Mouse (Mus musculus) embryonic facial prominence, embryonic 12.5 days (tissue): ENCODE results near the gene Ldlrad3. TPM values are rescaled to one million over a fixed set of nuclear protein-coding genes. Genes with fewer than 3 reads are reported as not detected.

Source experiments
- ATAC-seq: fragments of 200-750 bp; cut with Nextera tagmentation; 2 replicates; pipeline ENCODE4 v1.8.0; 2017; ENCODE audit not compliant: insufficient number of reproducible peaks, insufficient read depth, low FRiP score, low TSS enrichment
- H3K27ac ChIP-seq: fragments of 300-500 bp; sonication (generic); 2 replicates; pipeline ENCODE4 v1.5.1; 2016; ENCODE audit warnings: mild to moderate bottlenecking
- H3K27me3 ChIP-seq: fragments of 300-500 bp; sonication (generic); 2 replicates; pipeline ENCODE4 v1.6.1; 2016; ENCODE audit warnings: mild to moderate bottlenecking, moderate library complexity
- H3K36me3 ChIP-seq: fragments of 300-500 bp; sonication (generic); 2 replicates; pipeline ENCODE4 v1.6.1; 2016; ENCODE audit warnings: mild to moderate bottlenecking
- H3K4me1 ChIP-seq: fragments of 300-500 bp; sonication (generic); 2 replicates; pipeline ENCODE4 v1.6.1; 2016
- H3K4me2 ChIP-seq: fragments of 300-500 bp; sonication (generic); replicated peaks from 2 replicates; pipeline ENCODE4 v1.6.1; 2016; ENCODE audit warnings: mild to moderate bottlenecking, moderate library complexity
- H3K4me3 ChIP-seq: fragments of 300-500 bp; sonication (generic); 2 replicates; pipeline ENCODE4 v1.5.1; 2016; ENCODE audit warnings: mild to moderate bottlenecking
- H3K9ac ChIP-seq: fragments of 300-500 bp; sonication (generic); 2 replicates; pipeline ENCODE4 v1.6.1; 2016; ENCODE audit warnings: mild to moderate bottlenecking, moderate library complexity
- H3K9me3 ChIP-seq: fragments of 300-500 bp; sonication (generic); 2 replicates; pipeline ENCODE4 v1.6.1; 2016; ENCODE audit warnings: mild to moderate bottlenecking, moderate library complexity
- WGBS: fragments of 180-500 bp; shearing (Covaris S2); methylation state at CpG from one replicate; pipeline ENCODE4 v1.1.7; 2016; 5-methylcytosine and 5-hydroxymethylcytosine counted together
- polyA plus RNA-seq: library from polyadenylated mRNA; unstranded; fragments of >200 nt; fragmentation: Nextera tagmentation; extraction: Ambion mirVana; gene quantifications from 2 replicates; pipeline ENCODE4 v1.2.1, GENCODE M21; 2016

Ldlrad3 gene
- polyA plus RNA-seq, 1 experiment from 2014 or later = 55.7 TPM

DNA sequence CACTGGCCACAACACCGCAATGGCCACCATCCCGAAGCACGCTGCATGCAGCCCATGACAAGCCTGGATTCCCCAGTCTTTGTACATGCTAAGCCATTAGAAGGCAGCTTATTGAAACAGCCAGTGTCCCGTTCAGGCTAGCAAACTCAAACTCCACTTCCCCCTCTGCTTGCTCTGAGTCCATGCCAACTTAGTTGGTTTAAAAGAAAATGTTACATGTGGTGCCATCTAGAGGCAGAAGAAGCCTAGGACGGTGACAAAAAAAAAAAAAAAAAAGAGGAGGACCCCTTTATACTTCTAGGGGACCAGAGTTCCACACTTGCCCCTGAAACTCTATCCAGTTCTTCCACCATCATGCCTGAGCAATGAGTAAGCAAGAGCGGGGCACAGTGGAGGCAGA is 78.9 kb downstream of the Ldlrad3 start:
- Histone ChIP-seq H3K9me3 (no peaks in the 10 kb centered on the region), H3K4me1 (0 out of 2 replicates have a peak, but pooled peaks cover 10% of the 10 kb centered on the region), H3K9ac (no peak overlapping the region), H3K27ac (no peak overlapping the region), H3K36me3 (peaks cover 11% of the 10 kb centered on the region), H3K4me2 (no peak overlapping the region), H3K27me3 (no peaks in the 10 kb centered on the region), H3K4me3 (no peak overlapping the region)
- 68% methylated on average over 6 of the region's 6 CpGs for WGBS
- no peak for ATAC-seq

DNA sequence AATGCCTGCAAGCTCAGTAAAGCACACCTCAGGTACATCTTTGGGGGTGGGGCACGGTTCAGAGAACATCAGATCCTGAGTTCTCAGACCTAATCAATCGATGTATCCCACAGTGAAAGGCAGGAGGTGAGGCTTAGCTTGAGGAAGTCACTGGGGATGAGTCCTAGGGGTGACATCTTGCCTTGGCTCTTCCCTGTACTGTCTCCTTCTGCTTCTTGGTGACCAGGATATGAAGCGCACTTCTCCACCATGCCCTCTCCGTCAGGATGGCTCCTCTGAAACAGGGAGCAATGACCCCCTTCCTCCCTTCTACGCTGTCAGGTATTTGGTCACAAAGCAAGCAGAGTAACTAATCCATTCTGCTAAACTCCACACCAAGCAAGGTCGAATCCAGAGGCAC is 79.5 kb downstream of the Ldlrad3 start:
- WGBS = 91% methylated on average over 6 of the region's 6 CpGs
- Histone ChIP-seq H3K36me3 (peaks cover 11% of the 10 kb centered on the region), H3K27ac (no peak overlapping the region), H3K9ac (no peak overlapping the region), H3K4me3 (no peak overlapping the region), H3K4me2 (no peak overlapping the region), H3K9me3 (no peaks in the 10 kb centered on the region), H3K27me3 (no peaks in the 10 kb centered on the region), H3K4me1 (0 out of 2 replicates have a peak, but pooled peaks cover 10% of the 10 kb centered on the region)
- no peak for ATAC-seq

DNA sequence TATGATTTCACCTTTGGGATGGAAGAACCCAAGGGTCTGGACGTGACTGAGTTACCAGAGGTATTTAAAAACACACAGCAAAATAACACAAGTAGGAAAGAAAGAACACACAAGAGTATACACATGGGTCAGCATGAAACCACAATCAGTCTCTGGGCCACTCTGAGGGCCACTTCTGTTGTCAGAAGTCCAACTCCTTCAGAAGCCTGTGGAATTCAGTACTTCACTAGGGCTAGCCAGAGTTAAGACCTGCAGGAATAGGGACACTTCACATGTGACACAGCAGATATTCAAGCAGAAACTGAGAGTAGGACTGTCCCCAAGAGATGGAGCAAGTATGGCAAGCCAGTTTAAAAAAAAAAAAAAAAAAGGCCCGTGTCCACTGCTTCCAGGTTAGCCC is 80.7 kb downstream of the Ldlrad3 start:
- ATAC-seq = no peak
- Histone ChIP-seq H3K4me3 (no peak overlapping the region), H3K4me2 (no peak overlapping the region), H3K9ac (no peak overlapping the region), H3K4me1 (0 out of 2 replicates have a peak, but pooled peaks cover 10% of the 10 kb centered on the region), H3K27ac (no peak overlapping the region), H3K27me3 (no peaks in the 10 kb centered on the region), H3K9me3 (no peaks in the 10 kb centered on the region), H3K36me3 (peaks cover 4% of the 10 kb centered on the region)
- 85% methylated on average over 2 of the region's 2 CpGs for WGBS

DNA sequence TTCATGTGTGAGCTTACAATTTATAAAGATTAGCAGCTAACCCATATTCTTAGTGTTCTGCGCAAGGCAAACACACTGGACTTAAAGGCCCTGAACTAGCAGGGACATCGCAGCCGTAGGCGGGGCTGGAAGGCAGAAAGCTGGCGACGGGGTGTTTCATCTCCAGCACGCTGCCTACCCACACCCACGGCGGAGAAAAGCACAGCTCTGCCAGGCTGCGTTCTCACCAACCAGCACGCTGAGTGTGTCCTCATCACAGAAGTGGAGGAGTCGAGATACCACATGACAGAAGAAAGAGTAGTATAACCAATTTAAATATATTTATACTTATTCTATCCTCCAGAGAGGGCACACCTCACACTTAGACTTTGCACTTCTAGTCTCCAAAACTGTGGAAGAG is 82.2 kb downstream of the Ldlrad3 start:
- Histone ChIP-seq H3K9me3 (no peaks in the 10 kb centered on the region), H3K27me3 (no peaks in the 10 kb centered on the region), H3K4me2 (no peak overlapping the region), H3K9ac (no peak overlapping the region), H3K27ac (no peak overlapping the region), H3K36me3 (peaks cover 2% of the 10 kb centered on the region), H3K4me3 (no peak overlapping the region), H3K4me1 (0 out of 2 replicates have a peak, but pooled peaks cover 10% of the 10 kb centered on the region)
- no peak for ATAC-seq
- 91% methylated on average over 12 of the region's 12 CpGs for WGBS

DNA sequence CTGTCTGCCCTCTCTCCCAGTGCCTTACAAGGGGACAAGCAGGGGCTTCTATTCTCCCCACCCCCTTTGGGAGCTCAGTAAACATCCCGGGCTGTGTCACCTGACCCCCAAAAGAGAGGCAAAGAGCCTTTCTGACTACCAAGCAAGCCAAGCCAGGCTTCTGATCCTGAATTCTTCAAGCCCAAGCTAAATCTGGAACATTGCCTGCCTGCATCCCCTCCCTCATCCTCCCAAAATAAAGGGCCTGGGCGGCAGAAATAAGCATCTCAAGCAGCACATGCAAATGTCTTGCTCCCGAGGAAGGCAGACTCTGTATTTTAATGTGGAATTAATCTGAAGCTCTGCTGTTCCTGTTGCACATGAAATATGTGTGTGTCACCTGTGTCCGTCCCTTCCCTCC is 85.7 kb downstream of the Ldlrad3 start:
- H3K9ac ChIP-seq = no peak overlapping the region
- no peak overlapping the region for H3K4me2 ChIP-seq
- H3K9me3 ChIP-seq = no peaks in the 10 kb centered on the region
- H3K27me3 ChIP-seq = no peaks in the 10 kb centered on the region
- no peak overlapping the region for H3K27ac ChIP-seq
- ATAC-seq = no peak
- WGBS = 70% methylated on average over 4 of the region's 4 CpGs
- H3K4me1 ChIP-seq = no peaks in the 10 kb centered on the region
- H3K36me3 ChIP-seq = peaks cover 2% of the 10 kb centered on the region; the same call in 1 of the 2 replicates
- H3K4me3 ChIP-seq = no peak overlapping the region

DNA sequence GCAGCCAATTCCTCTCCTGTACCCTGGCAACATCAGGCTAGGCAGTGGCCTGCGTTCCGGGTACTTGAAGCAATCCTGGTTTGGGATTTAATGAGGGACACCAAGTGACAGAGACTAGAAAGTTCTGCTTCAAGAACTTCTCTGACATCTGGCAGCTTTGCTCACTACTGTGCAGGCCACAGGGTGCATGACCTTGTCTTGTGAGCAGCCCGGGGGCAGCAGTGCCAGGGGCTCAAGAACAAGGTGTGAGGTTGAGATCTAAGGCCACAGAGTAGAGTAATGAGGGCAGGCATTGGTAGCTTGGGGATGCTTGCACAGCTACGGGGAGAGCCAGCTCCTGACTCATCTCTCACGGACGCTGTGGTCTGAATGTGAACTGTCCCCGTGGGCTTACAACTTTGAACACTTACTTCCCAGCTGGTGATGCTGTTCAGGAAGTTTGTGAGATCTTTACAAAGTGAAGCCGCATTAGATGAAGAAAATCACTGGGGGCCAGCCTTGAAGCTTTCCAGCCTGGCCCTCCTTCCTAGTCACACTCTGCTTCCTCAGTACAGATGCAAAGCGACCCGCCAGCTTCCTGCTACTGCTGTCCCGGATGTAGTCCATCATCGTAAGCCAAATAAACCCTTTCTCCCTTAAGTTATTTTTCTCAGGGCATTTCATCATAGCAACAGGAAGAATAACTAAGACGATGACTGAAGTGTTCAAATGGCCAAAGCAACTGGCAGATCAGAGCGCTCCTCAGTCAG is 86.3 kb downstream of the Ldlrad3 start:
- Histone ChIP-seq H3K4me3 (no peak overlapping the region), H3K4me1 (peaks cover 3% of the 10 kb centered on the region), H3K9me3 (no peaks in the 10 kb centered on the region), H3K4me2 (no peak overlapping the region), H3K36me3 (peaks cover 2% of the 10 kb centered on the region; the same call in 1 of the 2 replicates), H3K9ac (no peak overlapping the region), H3K27ac (no peak overlapping the region), H3K27me3 (no peaks in the 10 kb centered on the region)
- no peak for ATAC-seq
- 81% methylated on average over 14 of the region's 14 CpGs for WGBS

DNA sequence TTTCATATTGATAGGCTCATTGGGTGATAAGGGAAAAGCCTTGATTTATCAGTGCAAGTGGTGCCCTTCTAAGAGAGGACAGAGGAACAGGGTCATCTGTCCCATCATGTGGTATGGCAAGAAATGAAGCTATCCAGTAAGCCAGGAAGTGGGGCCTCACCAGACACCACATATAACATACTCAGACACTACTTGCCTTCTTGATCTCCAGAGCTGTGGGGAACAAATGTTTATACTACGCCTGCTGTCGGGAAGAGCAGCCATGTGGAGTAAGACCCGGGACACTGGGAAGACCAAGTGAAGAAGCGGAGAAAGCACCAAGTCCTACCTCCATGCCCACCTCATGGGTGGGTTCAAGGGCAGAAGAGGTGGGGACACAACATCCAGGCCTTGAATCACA is 86.9 kb downstream of the Ldlrad3 start:
- Histone ChIP-seq H3K27ac (no peak overlapping the region), H3K27me3 (no peaks in the 10 kb centered on the region), H3K36me3 (peaks cover 2% of the 10 kb centered on the region; the same call in 1 of the 2 replicates), H3K4me3 (no peak overlapping the region), H3K9ac (no peak overlapping the region), H3K4me2 (no peak overlapping the region), H3K4me1 (peaks cover 9% of the 10 kb centered on the region), H3K9me3 (no peaks in the 10 kb centered on the region; the same call in 1 of the 2 replicates)
- ATAC-seq = no peak
- WGBS = 90% methylated on average over 4 of the region's 4 CpGs

DNA sequence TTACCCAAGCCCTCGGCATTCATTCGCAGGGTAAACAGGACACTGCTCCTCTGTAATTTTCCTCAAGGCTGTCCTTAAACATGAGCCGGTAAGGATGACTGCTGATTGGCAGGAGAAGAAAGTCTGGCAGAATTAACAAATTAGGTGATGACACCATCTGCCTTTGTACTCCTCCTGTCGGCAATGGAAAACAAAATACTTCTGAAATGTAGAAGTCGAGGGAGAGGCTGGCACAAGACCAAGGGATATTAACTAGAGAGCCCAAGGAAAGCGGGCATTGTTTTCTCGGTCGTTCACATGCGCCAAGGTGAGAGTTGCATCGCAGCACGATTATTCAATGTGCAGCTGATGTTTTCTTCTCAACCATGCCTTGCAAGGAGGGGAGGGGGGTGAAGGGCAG is 91.4 kb downstream of the Ldlrad3 start:
- H3K9me3 ChIP-seq = no peaks in the 10 kb centered on the region; the same call in 1 of the 2 replicates
- ATAC-seq = no peak
- H3K4me1 ChIP-seq = peaks cover 26% of the 10 kb centered on the region
- no peak overlapping the region for H3K4me3 ChIP-seq
- no peaks in the 10 kb centered on the region for H3K36me3 ChIP-seq
- no peak overlapping the region for H3K4me2 ChIP-seq
- WGBS = 45% methylated on average over 11 of the region's 11 CpGs
- H3K9ac ChIP-seq = no peak overlapping the region
- no peaks in the 10 kb centered on the region for H3K27me3 ChIP-seq
- H3K27ac ChIP-seq = peak overlapping the region; percentile 65; the same call in 1 of the 2 replicates

DNA sequence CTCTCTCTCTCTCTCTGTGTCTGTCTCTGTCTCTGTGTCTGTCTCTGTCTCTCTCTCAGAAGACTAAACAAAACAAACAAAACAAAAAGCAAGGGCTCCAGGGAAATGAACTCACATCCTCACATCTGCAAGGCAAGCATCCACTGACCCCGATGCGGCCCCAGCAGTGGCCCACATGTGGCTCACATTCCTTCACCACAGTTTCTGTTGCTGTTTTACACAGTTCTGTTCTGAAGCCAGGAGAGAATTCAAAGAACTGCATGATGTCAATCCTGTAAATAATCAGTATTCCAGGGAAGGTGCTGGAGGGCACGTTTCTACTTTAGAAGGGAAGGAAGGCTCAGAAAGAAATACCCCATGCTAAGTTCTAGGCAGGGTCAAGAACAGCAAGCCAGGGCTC is 91.9 kb downstream of the Ldlrad3 start:
- 34% methylated on average over 3 of the region's 3 CpGs for WGBS

DNA sequence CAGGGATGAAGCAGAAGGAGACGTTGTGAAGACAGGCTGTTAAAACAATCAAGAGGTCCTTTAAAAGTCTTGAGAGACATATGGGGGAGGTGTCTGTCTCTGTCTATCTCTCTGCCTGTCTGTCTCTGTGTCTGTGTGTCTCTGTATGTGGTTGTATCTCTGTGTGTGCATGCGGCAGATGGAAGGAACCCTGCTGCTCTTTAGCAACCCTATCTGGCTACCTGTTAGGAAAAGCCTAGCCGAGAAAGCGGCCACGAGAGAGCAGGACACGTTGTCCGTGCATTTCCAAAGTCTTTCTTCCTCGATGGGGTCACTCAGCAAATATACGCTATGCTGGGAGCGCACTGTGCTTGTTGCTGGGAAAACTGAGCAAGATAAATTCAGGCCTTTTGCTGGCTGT is 93.6 kb downstream of the Ldlrad3 start:
- WGBS = 78% methylated on average over 10 of the region's 10 CpGs
- Histone ChIP-seq H3K9me3 (no peaks in the 10 kb centered on the region; the same call in 1 of the 2 replicates), H3K9ac (no peak overlapping the region), H3K36me3 (0 out of 2 replicates have a peak, but pooled peaks cover 3% of the 10 kb centered on the region), H3K4me1 (peaks cover 26% of the 10 kb centered on the region), H3K4me2 (no peak overlapping the region), H3K27ac (no peak overlapping the region), H3K27me3 (no peaks in the 10 kb centered on the region), H3K4me3 (no peak overlapping the region)
- ATAC-seq = no peak

More for the DNA sequence above, 91.9 kb downstream of the Ldlrad3 start:
- Histone ChIP-seq H3K36me3 (no peaks in the 10 kb centered on the region), H3K4me3 (no peak overlapping the region), H3K27me3 (no peaks in the 10 kb centered on the region), H3K9me3 (no peaks in the 10 kb centered on the region; the same call in 1 of the 2 replicates), H3K4me2 (no peak overlapping the region), H3K27ac (peak overlapping the region; percentile 65; the same call in 1 of the 2 replicates), H3K4me1 (peaks cover 26% of the 10 kb centered on the region), H3K9ac (no peak overlapping the region)
- ATAC-seq = no peak

DNA sequence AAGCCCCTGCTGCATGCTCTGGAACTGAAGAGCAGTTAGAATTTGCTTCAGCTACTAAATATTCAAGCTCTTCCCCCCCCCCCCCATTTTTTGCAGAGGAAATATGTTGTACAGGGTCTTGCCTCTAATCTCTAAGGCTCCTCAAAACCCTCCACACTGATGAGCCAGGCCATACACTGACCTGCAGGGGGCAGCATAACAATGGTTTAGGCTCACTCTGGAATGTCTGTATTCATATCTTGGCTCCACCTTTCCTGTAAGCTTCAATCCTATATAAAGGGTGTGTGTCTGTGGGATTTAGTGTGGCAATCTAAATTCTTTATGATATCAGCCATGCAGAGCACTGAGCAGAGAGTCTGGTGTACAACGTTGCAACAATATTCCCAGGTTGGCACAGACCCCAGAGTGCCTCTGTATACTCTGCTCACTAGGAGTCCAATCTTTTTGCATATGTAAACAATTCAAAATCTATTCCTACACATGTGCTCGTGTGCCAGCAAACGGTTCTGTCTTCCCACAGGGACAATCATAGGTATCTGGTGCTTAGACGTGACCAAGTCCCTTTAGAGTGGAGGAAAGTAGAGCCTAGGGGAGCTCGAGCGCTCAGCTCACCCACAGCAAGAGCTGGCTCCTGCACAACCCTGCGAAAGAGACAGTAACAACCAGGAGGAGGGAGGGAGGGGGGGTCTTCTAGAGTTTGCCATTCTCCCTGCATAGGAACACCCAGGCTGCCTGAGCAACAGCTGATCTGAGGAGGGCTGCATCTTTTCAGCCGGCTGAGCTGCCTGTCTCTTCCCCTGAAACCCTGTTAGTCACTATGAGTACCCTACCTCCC is 94.5 kb downstream of the Ldlrad3 start:
- H3K4me1 ChIP-seq = peaks cover 26% of the 10 kb centered on the region
- WGBS = 52% methylated on average over 8 of the region's 8 CpGs
- no peak overlapping the region for H3K27ac ChIP-seq
- no peaks in the 10 kb centered on the region; the same call in 1 of the 2 replicates for H3K9me3 ChIP-seq
- no peak overlapping the region for H3K4me2 ChIP-seq
- H3K4me3 ChIP-seq = no peak overlapping the region
- peak; percentile 24; the same call in 1 of the 2 replicates for ATAC-seq
- H3K27me3 ChIP-seq = no peaks in the 10 kb centered on the region
- no peak overlapping the region for H3K9ac ChIP-seq
- 0 out of 2 replicates have a peak, but pooled peaks cover 4% of the 10 kb centered on the region for H3K36me3 ChIP-seq
